Mouse (Mus musculus): Measurements from ENCODE around the gene 4930519G04Rik.
"Not testable (repeated sequence)": the region's sequence is repeated elsewhere in the genome, so short reads cannot be mapped to it uniquely, and the experiment has no call there.

- not testable (repeated sequence) for TF ChIP-seq POLR2A (IDR thresholded peaks at IDR 0.05; ENCODE audit: borderline replicate concordance, extremely low read depth, insufficient read depth, insufficient read length, poor library complexity, severe bottlenecking); CTCF (IDR thresholded peaks at IDR 0.05; ENCODE audit: borderline replicate concordance, extremely low read depth, insufficient read depth, insufficient read length)
These were observed 63.9 kb downstream of the 4930519G04Rik start for GRCm38 (mm10) chr5:114917357-114917756.
